Mouse (Mus musculus) ES-Bruce4 (cell line): ENCODE data around the gene Dnah6.

Source experiments
- CTCF ChIP-seq: IDR thresholded peaks from one replicate; pipeline ENCODE4 v1.8.1; 2011; ENCODE audit warnings: low read depth, low read length
- POLR2A ChIP-seq: IDR thresholded peaks from one replicate; pipeline ENCODE4 v1.8.1; 2011; ENCODE audit warnings: low read length; ENCODE audit not compliant: insufficient read depth

GRCm38 (mm10) chr6:73182410-73182809 lies 39.0 kb downstream of the Dnah6 start:
- TF ChIP-seq POLR2A (no peak), CTCF (no peak)
